8 mouse cellular contexts compared by ENCODE assay signal in the genomic region with DNA sequence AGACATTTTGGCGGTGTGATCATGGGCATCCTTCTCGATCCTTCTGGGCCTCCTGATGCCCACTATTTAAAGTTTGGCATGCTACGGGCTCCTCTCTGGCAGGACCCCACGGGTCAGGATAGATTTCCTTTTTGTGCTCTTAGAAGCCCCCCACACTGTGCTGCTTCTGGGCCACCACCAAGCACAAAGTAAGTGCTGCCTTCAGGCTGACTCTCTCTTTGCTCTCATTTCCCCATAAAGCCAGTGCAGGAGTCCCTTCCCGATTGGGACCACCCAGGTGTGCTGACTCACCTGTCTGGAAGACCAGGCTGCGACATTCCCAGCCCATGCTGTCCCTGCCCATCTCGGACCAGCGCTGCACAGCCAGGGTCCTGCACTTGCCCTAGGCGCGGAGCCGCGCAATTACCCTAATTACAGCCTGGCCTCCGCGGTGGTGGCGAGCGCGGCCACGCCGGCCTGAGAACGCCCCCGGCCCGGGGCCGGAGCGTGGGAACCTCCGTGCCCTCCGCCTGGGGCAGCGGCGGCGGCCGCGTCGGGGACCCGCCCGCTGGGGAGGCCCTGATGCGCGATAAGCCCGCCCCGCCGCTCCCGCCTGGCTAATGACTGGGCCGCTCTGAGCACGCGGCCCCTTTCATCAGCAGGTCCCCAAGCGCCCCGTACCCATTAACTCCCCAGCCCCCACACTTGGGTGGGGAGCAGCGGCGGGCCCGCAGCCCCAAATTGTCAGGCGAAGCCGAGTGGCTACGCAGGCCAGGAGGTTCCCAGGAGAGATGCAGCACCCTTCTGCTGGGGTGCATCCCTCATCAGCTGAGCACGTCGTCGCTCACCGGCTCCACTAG. TPM values are rescaled to one million over a fixed set of nuclear protein-coding genes. Genes with fewer than 3 reads are reported as not detected.
DNase-seq lines count a peak whose midpoint lies in the region; ATAC-seq and TF ChIP-seq lines count a peak whose summit lies in the region.

No protein-coding gene starts in this region.

- H3K4me2 ChIP-seq in heart, embryonic 16.5 days (ENCODE audit: low read depth, low read length): peak overlapping the region; percentile 75

- H3K9ac ChIP-seq in heart, embryonic 16.5 days (ENCODE audit: low read length): peak overlapping the region; percentile 63

- no peak; the same call in 1 of the 2 replicates for TF ChIP-seq POLR2A in cortical plate, adult 2 months (IDR thresholded peaks at IDR 0.05; ENCODE audit: extremely low read depth, insufficient read depth, low read length)

- ATAC-seq in heart, embryonic 16.5 days (replicated peaks; ENCODE audit: extremely low read depth, insufficient read depth, low FRiP score): peak; percentile 60

- H3K4me3 ChIP-seq in gastrocnemius, adult 2 months: peak overlapping the region; percentile 69
- peak overlapping the region; percentile 78 for H3K4me3 ChIP-seq in E14TG2a.4 (replicated peaks; ENCODE audit: low read length)
- H3K4me3 ChIP-seq in cortical plate, adult 2 months (ENCODE audit: insufficient read depth, low read length): peak overlapping the region; percentile 78
- peak overlapping the region; percentile 57 for H3K4me3 ChIP-seq in heart, embryonic 16.5 days (ENCODE audit: low read length)

- intact Hi-C loops in gastrocnemius, adult 2 months (cut with DNase I): no loop called here
- intact Hi-C loops in left cerebral cortex, postnatal 36 days (cut with DNase I): no loop called here

- no peaks in the 10 kb centered on the region for H3K36me3 ChIP-seq in E14TG2a.4 (ENCODE audit: insufficient read depth, low read length)
- no peaks in the 10 kb centered on the region for H3K36me3 ChIP-seq in heart, embryonic 16.5 days (ENCODE audit: control insufficient read depth, insufficient read depth)

- TF ChIP-seq CTCF in gastrocnemius, adult 2 months (IDR thresholded peaks at IDR 0.05): no peak
- TF ChIP-seq CTCF in E14TG2a.4 (conservative IDR thresholded peaks at IDR 0.05; ENCODE audit: low read length): no peak
- no peak for TF ChIP-seq CTCF in cortical plate, adult 2 months (IDR thresholded peaks at IDR 0.05; ENCODE audit: extremely low read depth, insufficient read depth, low read length)

- DNase-seq in gastrocnemius, adult 2 months: peak; percentile 24
- DNase-seq in gastrocnemius, postnatal 4 days (ENCODE audit: low spot score in 2 of 2): no peak
- DNase-seq in left cerebral cortex, postnatal 36 days (ENCODE audit: low spot score in 2 of 2): peak; percentile 60 to 64
- peak; percentile 54 for DNase-seq in neural tube, embryonic 10.5 days (ENCODE audit: extremely low spot score, low spot score)
- no peak for DNase-seq in T-cell, adult 2 months (ENCODE audit: low spot score)

- WGBS in heart, embryonic 16.5 days: 5% methylated on average over 55 of the region's 55 CpGs

- H3K27ac ChIP-seq in gastrocnemius, adult 2 months: no peak overlapping the region
- H3K27ac ChIP-seq in cortical plate, adult 2 months (ENCODE audit: insufficient read depth, low read length): 0 out of 2 replicates have a peak overlapping the region, but pooled peaks have one; percentile 35
- H3K27ac ChIP-seq in heart, embryonic 16.5 days (ENCODE audit: low read length): no peak overlapping the region

- H3K4me1 ChIP-seq in E14TG2a.4 (replicated peaks; ENCODE audit: low read depth, low read length): peaks cover 13% of the 10 kb centered on the region
- H3K4me1 ChIP-seq in cortical plate, adult 2 months (ENCODE audit: control insufficient read depth, insufficient read depth, low read length): no peaks in the 10 kb centered on the region
- H3K4me1 ChIP-seq in heart, embryonic 16.5 days (ENCODE audit: control insufficient read depth, insufficient read depth, low read length): 0 out of 2 replicates have a peak, but pooled peaks cover 2% of the 10 kb centered on the region

- peaks cover 15% of the 10 kb centered on the region for H3K9me3 ChIP-seq in E14TG2a.4 (ENCODE audit: low read length)
- no peaks in the 10 kb centered on the region; the same call in 1 of the 2 replicates for H3K9me3 ChIP-seq in heart, embryonic 16.5 days (replicated peaks; ENCODE audit: control insufficient read depth, low read length)

- peaks cover 72% of the 10 kb centered on the region for H3K27me3 ChIP-seq in E14TG2a.4 (ENCODE audit: insufficient read depth, low read length)
- H3K27me3 ChIP-seq in heart, embryonic 16.5 days (ENCODE audit: control insufficient read depth, insufficient read depth, low read length): peaks cover 29% of the 10 kb centered on the region

RNA-seq across cellular contexts. Expression of gene Cited4, which starts 16.8 kb away (rescaled TPM):
- total RNA-seq in gastrocnemius, adult 2 months (2021): 10 to 100 TPM in 1 of 2 experiments, 1 to 10 TPM in 1; 9.9 to 16.3 TPM
- total RNA-seq in gastrocnemius, postnatal 4 days (2021): 10 to 100 TPM; 12.4 to 14.6 TPM
- 16.8 and 18.1 TPM in 2 replicates for polyA plus RNA-seq in cortical plate, adult 2 months (2012; rRNA removed)
- polyA plus RNA-seq in heart, embryonic 16.5 days (2015; fragmentation: Nextera tagmentation; extraction: Ambion mirVana): 24.0 and 25.0 TPM in 2 replicates
- total RNA-seq in left cerebral cortex, postnatal 36 days (2021): 10 to 100 TPM; 19.3 to 25.5 TPM

Comparison
In these comparisons a context has a peak if more than half of its experiments do, and no peak if none do; other contexts are left out.
1. DNase-seq: peak in gastrocnemius, adult 2 months (single experiment), left cerebral cortex, postnatal 36 days (2 of 2) and neural tube, embryonic 10.5 days (single experiment); none in gastrocnemius, postnatal 4 days (0 of 2) and T-cell, adult 2 months (single experiment).
2. Peak in every context shown above with its lines, with median percentiles within 50 percentile points of each other: H3K4me3 ChIP-seq.